Mouse (Mus musculus) CD4-positive, CD25-positive, alpha-beta regulatory T cell, adult 4 months (primary cell): ENCODE measurements around the gene Mettl6. TPM values are rescaled to one million over a fixed set of nuclear protein-coding genes. Genes with fewer than 3 reads are reported as not detected.
A peak's percentile ranks its signal among the peaks of the same experiment; 100 is the strongest.

Source experiments
- ATAC-seq: one replicate; pipeline ENCODE4 v1.8.0; 2017
- polyA plus RNA-seq, 2 experiments: library from polyadenylated mRNA; unstranded; fragments of 100-300 nt; shearing (Covaris generic); gene quantifications; one replicate each; pipeline ENCODE4 v1.2.1; 2017

The Mettl6 gene
- 10 to 100 TPM; 68.2 to 69.7 TPM for polyA plus RNA-seq

DNA sequence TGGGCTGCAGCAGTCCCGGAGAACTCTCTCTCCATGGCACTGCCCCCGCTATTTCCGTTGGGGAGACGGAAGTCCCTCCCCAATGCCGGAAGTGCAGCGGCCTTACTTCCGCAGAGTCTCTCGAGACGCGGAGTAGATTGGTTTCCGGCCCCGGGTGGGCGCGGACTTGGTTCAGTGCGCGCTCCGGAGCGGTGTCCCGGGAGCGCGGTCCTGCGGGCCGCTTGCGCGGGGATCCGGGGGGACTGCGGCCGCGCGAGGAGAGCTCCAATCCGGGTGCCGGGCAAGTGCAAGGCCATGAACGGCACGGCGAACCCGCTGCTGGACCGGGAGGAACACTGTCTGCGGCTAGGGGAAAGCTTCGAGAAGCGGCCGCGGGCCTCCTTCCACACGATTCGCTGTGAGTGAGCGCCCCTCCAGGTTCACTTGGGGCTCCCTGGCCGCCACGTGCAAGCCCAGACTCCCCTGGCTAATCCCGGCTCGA lies at the start of gene Mettl6:
Mettl6 (minus strand) TSS at position 66 of the 481 bp plus-strand sequence.
- ATAC-seq = peak; percentile 93

DNA sequence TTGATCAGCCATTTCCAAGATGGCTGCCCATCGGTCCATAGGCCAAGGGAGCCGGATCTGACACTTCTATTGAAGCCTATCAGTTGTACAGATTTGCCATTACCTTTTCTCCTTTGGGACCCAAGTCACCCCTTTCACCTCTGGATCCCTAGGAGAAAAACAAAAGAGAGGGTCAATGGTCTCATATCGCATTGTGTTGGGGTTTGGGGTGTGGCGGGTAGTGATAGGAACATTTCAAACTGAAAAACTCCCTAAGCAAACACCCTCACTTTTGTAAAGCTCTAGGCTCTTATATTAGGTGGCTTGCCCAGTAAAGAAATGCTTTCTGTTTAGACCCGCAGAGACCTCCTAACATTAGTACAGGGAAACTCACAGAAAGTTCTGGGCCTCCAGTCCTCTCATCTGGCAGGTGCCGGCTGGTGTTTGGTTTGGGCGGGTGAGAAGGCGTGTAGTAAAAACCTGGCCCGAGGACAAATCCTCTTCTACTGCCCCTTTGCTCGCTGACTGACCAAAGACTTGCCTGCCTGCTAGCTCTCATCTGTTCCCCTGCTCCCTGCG lies 49.1 kb upstream of the Mettl6 start:
- ATAC-seq = no peak

DNA sequence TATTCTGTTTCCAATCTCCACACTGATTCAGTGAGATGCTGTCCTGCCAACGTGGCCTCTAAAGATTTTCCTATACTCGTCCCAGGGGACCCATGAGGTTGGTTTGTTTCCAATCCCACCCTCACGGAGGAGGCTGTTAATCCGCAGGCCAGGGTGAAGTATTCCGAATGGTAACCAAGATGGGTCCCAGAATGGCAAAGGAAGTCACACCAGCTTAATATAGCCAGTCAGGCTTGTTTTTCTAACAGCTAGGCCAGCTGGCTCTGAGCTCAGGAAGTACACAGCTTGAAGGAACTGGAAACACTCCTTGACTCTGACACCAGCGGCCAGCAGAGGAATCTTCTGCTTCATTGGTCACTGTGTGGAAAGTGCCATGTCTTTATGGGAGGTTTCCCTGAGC lies 42.5 kb upstream of the Mettl6 start:
- no peak for ATAC-seq

DNA sequence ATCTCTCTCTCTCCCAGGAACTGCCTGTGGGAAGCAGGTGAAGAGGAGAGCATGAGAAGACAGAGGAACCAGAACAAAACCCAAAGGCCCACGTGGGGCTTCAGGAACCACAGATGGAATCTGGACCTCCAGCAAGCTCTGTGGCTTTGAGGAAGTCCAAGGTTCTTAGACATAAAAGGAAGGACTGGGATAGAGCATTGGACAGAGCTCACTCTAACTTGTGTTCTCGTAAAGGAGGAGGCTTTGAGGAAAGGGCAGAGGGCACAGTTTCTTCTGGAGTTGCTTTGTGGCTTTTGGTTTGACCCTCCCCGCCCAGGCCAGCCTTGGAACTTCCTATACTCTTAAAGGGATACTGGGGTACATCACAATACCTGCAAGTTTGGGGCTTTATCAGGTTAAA lies 37.8 kb upstream of the Mettl6 start:
- ATAC-seq = no peak

DNA sequence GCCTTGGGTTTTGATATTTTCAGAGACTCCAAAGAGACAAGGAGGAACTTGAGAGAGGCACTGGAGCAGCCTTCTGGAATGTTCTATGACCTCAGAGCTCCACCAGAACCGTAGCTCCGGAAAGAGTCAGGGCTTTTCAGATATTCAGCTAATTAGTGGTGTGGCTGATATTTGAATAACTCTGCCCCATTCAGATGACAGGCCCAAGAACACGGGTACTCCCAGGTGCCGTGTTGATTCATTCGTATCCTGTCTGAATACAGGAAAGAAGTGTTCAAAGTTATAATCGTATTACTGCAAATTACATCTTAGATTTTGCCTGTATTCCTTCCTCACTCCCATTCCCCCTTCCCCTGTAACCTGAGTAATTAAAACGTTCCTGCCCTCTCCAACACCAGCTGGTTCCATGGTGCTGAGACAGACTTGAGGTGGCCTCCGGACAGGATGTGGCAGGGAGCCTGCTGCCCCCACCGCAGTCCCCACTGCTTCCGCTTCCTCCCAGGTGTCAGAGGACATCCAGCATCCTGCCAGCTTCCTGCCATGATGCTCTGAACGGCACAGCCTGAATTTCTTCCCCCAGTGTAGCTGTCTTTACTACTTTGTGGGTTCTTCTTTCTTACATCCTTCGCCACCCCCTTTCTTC lies 36.8 kb upstream of the Mettl6 start:
- peak; percentile 98 for ATAC-seq

DNA sequence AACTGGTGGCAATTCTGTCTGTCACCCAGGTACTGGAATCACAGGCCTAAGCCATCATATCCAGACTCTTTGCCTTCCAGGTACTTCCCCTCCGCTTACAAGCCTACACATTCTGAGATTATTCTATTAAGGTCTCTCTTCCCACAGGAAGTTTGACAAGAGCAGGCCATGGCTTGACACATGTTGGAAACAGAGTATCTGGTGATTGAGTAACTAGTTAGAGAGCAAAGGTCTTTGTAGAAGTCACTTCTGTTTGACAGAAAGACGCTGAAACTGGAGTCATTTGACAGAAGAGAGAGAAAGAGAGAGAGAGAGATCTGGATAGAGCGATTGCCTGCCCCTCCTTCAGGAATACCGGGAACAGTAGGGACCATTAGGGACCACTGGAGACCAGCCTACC lies 36.0 kb upstream of the Mettl6 start:
- ATAC-seq = no peak

DNA sequence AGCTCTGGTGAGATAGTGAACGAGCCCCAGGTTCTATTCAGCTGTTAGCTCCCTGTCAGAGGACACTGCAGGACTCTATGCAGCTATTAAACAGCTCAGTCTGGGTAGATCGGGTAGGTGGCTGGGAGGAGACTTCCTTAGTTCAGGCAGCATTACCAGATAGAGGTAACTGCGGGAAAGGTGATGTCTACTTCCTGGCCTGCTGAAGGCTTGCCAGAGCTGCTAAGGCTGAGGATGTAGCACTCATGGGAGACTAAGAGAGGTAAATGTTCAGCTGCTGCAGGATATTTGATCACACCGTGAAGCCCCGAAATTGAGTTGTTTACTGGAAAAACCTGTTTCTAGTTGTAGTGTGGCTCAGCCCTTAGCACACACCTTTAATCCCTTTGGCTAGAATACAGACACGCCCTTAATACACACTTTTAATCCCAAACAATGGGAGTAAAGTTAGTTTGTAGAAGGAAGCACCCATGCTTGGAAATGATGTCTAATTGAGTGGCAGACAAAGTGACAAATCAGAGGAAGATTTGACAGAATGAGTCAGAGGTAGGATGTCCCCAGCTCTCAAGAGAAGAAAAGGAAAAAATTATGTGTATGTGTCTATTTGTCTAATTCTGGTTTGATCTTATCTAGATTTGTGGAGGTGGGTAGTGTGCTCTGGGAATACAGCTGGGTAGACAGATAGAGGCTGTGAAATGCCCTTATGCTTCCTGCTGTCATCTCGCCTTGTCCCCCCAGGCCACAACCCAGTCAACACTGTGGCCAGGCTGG lies 30.4 kb upstream of the Mettl6 start:
- ATAC-seq = peak; percentile 79

DNA sequence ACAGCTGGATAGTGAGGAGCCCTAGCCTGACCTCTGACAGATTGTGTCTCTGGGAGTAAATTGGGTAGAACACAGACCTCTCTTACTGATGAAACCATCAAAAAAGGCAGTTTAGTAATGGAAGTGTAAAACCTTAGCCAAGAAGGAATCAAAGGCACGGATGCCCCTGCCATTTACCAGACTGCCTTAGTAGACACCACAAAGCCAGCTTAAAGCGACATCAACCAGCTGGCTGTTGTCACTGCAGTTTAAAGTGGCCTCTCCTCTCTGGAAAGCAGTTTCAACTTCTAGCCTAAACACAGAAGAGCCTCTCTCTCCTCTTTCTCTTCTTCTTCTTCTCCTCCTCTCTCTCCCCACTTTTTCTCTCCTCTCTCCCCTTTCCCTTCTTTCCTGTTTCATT lies 26.5 kb upstream of the Mettl6 start:
- ATAC-seq = no peak

DNA sequence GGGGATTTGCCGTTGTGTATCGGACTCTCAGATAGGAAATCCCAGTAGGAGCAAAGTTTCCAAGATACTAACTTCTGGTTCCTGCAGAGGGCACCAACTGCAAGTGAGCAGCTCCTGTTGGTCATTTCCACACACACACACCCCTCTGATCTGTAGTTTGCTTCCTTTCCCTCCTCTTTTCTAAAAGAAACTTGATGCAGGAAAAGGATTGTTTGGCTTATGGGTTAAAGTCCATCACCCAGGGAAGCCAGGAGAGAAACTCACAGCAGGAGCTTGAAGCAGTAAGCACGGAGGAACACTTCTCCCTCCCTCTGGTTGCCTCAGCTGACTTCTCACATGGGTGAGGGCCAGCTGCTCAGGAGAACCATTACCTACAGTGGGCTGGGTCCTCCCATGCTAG lies 24.3 kb upstream of the Mettl6 start:
- ATAC-seq = no peak

DNA sequence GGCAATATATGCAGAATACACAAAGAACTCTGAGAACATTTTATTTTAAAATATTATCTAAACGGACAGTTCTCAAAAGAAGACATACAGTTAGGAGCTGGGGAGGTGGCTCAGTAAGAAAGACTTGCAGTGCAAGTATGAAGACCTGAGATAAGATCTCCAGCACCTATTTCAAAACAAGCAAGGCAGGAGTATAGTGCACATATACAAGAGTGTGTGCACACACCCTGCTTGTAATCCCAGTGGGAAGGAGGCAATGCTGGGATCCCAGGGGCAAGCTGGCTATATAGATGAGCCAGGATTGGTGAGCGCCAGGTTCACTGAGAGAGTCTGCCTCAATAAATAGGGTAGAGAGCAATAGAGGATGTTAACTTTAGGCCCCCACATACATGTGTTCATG lies 21.1 kb upstream of the Mettl6 start:
- ATAC-seq = no peak

DNA sequence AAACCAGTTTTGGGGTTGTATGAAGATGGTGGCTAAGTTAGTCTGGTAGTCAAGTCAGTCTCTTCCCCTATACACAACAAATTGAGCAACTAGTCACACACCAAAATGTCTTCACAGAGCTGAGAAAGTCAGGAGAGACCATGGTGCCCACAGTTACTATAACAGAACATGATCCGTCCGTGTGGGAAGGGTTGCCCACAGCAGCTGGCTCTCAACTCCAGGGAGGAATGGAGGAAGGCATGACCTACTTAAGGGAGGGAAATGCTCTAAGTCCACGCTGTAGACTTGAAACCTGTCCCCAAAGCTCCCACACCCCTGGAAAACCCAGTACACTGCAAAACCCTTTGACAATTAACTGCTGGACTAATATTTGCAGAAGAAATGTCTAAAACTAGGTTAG lies 15.5 kb upstream of the Mettl6 start:
- ATAC-seq = no peak

DNA sequence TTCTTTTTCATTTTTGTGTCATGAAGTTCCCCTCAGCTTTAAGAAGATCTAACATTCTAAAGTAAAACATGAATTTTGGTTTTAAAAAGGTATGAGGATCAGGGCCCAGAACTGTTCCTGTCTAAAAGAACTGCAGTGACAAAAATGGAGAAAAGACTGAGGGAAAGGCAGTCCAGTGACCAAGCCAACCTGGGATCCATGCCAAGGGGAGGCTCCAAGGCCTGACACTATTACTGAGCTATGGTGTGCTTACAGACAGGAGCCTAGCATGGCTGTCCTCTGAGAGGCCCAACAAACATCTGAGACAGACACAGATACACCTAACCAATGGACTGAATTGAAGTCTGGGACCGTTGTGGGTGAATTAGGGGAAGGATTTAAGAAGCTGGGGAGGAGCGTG lies 15.1 kb upstream of the Mettl6 start:
- no peak for ATAC-seq

DNA sequence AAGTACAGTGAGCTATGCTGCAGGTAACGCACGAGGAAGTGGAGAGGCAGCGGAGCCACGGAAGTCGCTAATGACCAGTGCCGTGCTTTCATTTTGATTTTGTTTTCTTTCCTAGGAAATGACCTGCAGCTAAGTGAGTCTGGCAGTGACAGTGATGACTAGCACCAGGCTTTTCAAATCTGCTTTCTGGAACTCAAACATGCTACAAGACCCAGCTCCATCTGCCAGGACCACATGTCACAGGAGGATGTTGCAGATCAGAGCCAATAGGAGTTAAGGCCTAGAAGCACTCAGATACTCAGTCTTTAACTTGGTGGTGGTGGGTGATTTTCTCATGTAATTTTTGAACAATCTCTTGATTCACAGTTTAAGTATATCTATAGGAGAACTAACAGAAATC lies 11.6 kb upstream of the Mettl6 start:
- ATAC-seq = no peak

DNA sequence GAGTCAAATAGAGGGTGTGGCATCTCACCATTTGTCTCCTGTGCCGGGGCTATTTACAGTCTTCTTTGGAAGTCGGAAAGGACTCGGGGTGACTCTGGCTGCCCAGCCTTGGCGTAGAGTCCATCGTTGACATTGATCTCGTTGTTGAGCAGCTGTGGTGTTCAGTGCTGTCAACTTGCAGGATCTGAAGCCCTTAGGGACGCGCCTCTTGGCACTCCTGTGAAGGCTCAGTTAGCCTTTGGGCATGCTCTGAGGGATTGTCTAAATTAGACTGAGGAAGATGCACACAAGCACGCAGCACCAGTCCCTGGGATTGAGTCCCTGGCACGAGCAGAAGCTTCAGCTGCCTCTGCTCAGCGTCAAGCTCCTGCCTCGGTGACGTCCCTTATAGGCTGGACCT lies 8.6 kb upstream of the Mettl6 start:
- no peak for ATAC-seq

DNA sequence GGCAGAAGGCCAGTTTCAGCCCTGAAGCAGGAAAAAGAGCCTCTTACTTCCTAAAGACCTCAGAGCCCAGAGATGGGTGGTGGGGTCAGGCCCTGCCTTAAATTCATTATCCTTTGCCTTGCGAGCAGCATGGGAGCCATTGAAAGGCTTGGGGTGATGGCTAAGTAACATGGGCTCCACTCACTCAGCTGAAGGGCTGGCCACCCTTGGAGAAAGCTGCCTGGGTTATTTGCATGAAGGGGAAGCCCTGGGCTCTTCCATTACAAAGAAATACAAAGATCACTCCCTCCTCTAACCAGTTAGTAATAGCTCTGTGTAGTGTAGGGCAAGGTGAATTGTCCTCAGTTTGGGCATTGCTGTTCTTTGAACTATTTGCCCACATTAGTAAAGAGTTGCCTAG lies 4.7 kb upstream of the Mettl6 start:
- no peak for ATAC-seq

DNA sequence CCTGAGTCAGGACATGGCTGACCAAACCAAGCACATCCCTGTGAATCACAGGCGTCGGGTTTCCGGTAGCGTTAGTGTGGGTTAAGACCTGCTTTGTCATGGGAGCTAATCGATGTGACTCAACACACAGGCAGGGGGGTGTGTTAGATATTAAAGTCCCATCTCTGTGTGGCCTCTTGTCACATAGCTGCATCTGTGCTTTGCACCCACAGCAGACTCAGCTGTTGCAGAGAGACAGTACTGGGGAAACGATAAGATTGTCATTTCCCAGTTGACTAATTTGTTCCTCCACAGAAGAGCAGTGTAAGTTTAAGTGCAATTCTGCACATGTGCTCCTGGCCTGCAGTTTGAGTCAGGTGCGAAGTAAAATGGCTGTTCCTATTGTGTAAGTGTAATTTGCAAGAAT lies 1.4 kb upstream of the Mettl6 start:
- peak; percentile 13 for ATAC-seq

DNA sequence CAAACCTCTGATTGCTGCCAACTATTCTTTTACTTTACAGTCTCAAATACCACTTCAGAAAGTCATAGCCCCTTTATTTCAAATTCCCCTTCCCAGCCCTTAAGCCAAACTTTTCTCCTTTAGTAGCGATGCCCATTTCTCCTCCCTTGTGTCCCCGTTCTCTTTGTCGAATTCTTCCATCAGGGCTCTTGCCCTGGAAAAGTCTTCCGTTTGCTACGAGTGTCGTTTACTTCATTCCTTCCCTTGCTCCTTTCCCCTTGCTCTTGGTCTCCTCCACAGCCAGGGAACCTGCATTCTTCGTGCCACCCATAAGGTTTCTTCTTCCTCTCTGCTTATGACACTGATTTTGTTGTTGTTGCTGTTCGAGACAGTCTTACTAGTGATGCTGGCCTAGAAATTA lies 698 bp upstream of the Mettl6 start:
- ATAC-seq = no peak

DNA sequence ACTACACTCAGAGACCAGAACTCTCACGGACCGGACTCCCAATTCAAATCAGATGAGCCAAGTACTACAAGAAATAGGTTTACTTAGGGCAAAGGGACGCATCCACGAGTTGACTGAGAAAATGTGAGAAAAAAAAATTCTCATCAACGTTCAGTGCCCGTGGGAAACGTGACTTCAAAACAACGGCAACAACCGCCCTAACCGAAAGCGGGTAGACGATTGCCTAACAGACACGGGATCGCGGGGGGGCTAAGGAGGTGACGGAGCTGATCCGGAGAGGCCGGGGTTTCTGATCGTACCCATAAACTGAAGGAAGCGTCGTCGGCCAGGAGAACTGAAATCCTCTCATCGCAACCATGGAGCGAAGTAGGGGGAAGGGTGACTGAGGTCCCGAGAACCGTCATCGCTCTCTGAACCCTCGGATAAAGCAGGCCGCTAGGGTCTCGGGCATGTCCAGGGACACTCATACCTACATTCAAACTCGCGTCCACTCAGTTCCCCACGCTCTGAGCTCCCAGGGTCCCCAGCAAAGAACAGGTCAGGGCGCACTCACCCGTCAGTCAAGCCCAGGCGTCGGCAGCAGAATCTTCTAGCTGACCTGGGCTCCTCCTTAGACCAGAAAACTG lies 378 bp downstream of the Mettl6 start, which contains the start of gene Eaf1:
Eaf1 (plus strand) TSS at position 51 of the 626 bp plus-strand sequence.
- ATAC-seq = peak; percentile 52

DNA sequence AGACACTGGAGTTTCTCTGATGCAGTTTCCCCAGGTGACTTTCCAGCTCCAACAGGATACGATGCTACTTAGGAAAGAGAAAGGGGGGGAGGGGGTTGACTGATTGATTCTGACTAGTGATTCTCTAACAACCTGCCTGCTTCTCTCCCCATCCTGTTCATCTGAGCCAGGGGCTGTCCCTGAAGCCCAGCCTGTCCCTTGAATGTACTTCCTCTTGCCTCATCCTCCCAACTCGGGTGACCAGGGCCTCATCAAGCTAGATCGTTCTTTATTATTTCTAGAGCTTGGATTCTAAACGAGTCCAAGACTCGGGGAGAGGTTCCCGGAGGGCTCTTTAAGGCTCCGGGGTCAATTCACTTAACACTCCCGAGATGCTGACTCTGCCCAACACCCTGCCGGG lies 939 bp downstream of the Mettl6 start:
- peak; percentile 37 for ATAC-seq

DNA sequence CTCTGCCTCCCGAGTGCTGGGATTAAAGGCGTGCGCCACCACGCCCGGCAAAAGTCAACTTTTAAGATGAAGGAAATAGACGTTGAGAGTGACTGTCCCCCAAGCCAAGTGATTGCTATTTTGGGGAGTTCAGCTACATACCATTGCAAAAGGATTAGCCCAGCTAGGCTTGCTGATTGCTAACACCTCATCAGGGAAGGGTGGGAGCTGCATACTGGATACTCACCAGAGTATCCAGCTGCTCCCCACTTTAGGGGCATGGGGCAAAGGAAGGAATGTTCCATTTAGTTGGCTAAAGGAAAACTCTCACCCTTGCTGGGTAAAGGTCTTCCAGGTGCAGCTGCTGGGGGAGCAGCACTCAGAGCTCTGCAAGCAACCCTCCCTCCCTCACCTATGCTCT lies 6.8 kb downstream of the Mettl6 start:
- no peak for ATAC-seq

DNA sequence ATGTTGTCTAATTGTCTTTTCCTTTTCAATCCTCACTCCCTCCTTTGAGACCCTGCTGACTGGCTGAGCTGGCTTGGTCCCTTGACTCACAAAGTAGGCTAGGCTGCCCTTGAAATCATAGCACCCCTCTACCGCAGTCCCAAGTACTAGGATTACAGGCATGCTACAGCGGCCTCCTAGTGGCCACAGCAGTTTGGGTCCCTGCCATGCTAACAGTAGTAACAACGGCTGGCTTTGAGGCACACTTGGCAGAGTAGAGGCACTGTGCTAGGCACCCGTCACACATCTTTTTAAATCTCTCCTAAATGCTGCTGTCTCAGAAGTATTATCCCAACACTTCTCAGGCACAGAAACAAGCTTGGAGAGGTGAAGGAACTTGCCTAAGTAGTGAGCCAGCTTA lies 8.4 kb downstream of the Mettl6 start:
- no peak for ATAC-seq

DNA sequence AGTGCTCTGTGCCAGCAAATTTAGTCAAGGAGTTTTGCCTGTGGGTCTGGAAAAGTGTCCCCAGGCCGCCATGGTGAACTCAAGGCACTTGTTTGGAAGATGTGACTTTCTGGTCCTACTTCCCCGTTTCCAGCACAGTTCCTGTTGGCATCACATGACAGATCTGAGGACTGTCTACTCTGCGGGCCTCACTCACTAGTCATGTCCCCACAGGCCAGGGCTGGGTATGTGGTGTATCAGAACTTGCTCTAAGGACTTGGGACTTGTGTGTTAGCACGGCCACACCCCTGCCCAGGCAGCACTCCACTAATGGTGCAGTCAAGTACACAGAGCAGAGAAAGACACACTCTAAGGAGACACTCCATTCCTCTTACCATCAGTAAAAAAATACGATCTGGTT lies 12.4 kb downstream of the Mettl6 start:
- ATAC-seq = no peak

DNA sequence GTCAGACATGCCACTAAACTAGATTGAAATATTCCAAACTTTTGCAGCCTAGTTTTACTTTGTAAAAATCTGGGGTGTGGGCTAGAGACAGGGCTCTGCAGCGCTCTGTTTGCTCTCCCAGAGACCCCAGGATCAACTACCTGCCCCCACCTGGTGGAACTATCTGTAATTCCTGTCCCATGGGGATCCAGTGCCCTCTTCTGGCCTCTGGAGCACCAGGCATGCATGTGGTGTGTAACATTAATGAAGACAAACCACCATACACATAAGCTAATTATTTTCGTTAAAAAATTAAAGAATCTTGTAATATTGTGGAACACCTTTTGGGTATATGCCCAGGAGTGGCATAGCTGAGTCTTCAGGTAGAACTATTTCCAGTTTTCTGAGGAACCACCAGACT lies 21.5 kb downstream of the Mettl6 start:
- no peak for ATAC-seq
